In genomic region chr4:107597898-107598580, GRCm38 (mm10) we compare ENCODE assay signal across 10 mouse cellular contexts.
DNase-seq lines count a peak whose midpoint lies in the region; ATAC-seq and TF ChIP-seq lines count a peak whose summit lies in the region.
"Had no signal": no experiment of that assay in that cellular context is flagged by ENCODE, and none has a peak within 500 bp of the region (broad histone marks: within the 10 kb centered on the region; RNA-seq: fewer than 3 reads in every experiment).

No protein-coding gene starts in this region.

- H3K27ac ChIP-seq in forebrain, embryonic 10.5 days, result peak overlapping the region; percentile 79
- no peak overlapping the region for H3K27ac ChIP-seq in forebrain, embryonic 16.5 days (ENCODE audit: low read length)
- H3K27ac ChIP-seq in kidney, postnatal 0 days, result 0 out of 2 replicates have a peak overlapping the region, but pooled peaks have one; percentile 13
- H3K27ac ChIP-seq in hindbrain, embryonic 11.5 days (ENCODE audit: low read depth, low read length), result peak overlapping the region; percentile 30; the same call in 1 of the 2 replicates

- peaks cover 44% of the 10 kb centered on the region for H3K4me1 ChIP-seq in forebrain, embryonic 10.5 days
- peaks cover 6% of the 10 kb centered on the region for H3K4me1 ChIP-seq in forebrain, embryonic 16.5 days (replicated peaks; ENCODE audit: control insufficient read depth, insufficient read depth, low read length)
- peaks cover 22% of the 10 kb centered on the region for H3K4me1 ChIP-seq in kidney, postnatal 0 days (replicated peaks; ENCODE audit: insufficient read depth, low read length)
- H3K4me1 ChIP-seq in hindbrain, embryonic 11.5 days (replicated peaks; ENCODE audit: control insufficient read depth, insufficient read depth, low read length), result peaks cover 5% of the 10 kb centered on the region

- no peak for DNase-seq in forebrain, embryonic 10.5 days (ENCODE audit: extremely low spot score, low spot score)
- no peak for DNase-seq in kidney, postnatal 0 days (ENCODE audit: low spot score)
- no peak for DNase-seq in kidney, adult 18-20 months
- peak; percentile 60 for DNase-seq in hindbrain, embryonic 11.5 days (ENCODE audit: low spot score)
- peak; percentile 33 for DNase-seq in neural tube, embryonic 10.5 days (ENCODE audit: extremely low spot score, low spot score)
- DNase-seq in right cerebral cortex, postnatal 36 days (ENCODE audit: low spot score in 2 of 2), result no peak
- no peak for DNase-seq in spleen, adult 12 weeks (ENCODE audit: low spot score)
- DNase-seq: layer of hippocampus, postnatal 36 days; lung, postnatal 36 days had no signal

- no peak overlapping the region for H3K4me3 ChIP-seq in forebrain, embryonic 10.5 days
- H3K4me3 ChIP-seq in forebrain, embryonic 16.5 days (replicated peaks; ENCODE audit: low read length), result no peak overlapping the region
- no peak overlapping the region for H3K4me3 ChIP-seq in kidney, postnatal 0 days (replicated peaks; ENCODE audit: low read depth, low read length)
- H3K4me3 ChIP-seq in hindbrain, embryonic 11.5 days (ENCODE audit: low read depth, low read length), result no peak overlapping the region

- H3K9ac ChIP-seq in forebrain, embryonic 16.5 days (replicated peaks; ENCODE audit: low read depth, low read length), result no peak overlapping the region
- H3K9ac ChIP-seq in kidney, postnatal 0 days (ENCODE audit: low read depth, low read length), result no peak overlapping the region
- H3K9ac ChIP-seq in hindbrain, embryonic 11.5 days (ENCODE audit: low read depth, low read length), result no peak overlapping the region

- no peaks in the 10 kb centered on the region for H3K9me3 ChIP-seq in forebrain, embryonic 10.5 days
- H3K9me3 ChIP-seq in forebrain, embryonic 16.5 days (ENCODE audit: control insufficient read depth, low read length), result no peaks in the 10 kb centered on the region
- no peaks in the 10 kb centered on the region for H3K9me3 ChIP-seq in kidney, postnatal 0 days (replicated peaks; ENCODE audit: low read length)
- H3K9me3 ChIP-seq in hindbrain, embryonic 11.5 days (ENCODE audit: control insufficient read depth, low read length), result no peaks in the 10 kb centered on the region

- H3K36me3 ChIP-seq in forebrain, embryonic 10.5 days (replicated peaks), result no peaks in the 10 kb centered on the region
- H3K36me3 ChIP-seq in forebrain, embryonic 16.5 days (ENCODE audit: control insufficient read depth, insufficient read depth), result no peaks in the 10 kb centered on the region
- no peaks in the 10 kb centered on the region for H3K36me3 ChIP-seq in kidney, postnatal 0 days (ENCODE audit: insufficient read depth, low read length)
- no peaks in the 10 kb centered on the region for H3K36me3 ChIP-seq in hindbrain, embryonic 11.5 days (ENCODE audit: control insufficient read depth, insufficient read depth, low read length)

- ATAC-seq in forebrain, embryonic 16.5 days, result no peak; the same call in 1 of the 2 replicates
- ATAC-seq in kidney, postnatal 0 days (replicated peaks; ENCODE audit: low FRiP score, low read depth), result no peak
- 0 out of 2 replicates have a peak, but pooled peaks have one; percentile 33 for ATAC-seq in hindbrain, embryonic 11.5 days (ENCODE audit: low FRiP score)

- TF ChIP-seq CTCF in kidney, postnatal 0 days (IDR thresholded peaks at IDR 0.05; ENCODE audit: low read depth), result no peak

- 19% methylated on average over 10 of the region's 10 CpGs for WGBS in forebrain, embryonic 10.5 days
- WGBS in forebrain, embryonic 16.5 days, result 15% methylated on average over 10 of the region's 10 CpGs
- 15% methylated on average over 10 of the region's 10 CpGs for WGBS in kidney, postnatal 0 days
- WGBS in hindbrain, embryonic 11.5 days, result 13% methylated on average over 10 of the region's 10 CpGs

- no peak overlapping the region for H3K4me2 ChIP-seq in forebrain, embryonic 16.5 days (ENCODE audit: low read length)
- H3K4me2 ChIP-seq in kidney, postnatal 0 days (ENCODE audit: low read length), result no peak overlapping the region
- no peak overlapping the region for H3K4me2 ChIP-seq in hindbrain, embryonic 11.5 days (replicated peaks; ENCODE audit: low read depth, low read length)

- H3K27me3 ChIP-seq in forebrain, embryonic 10.5 days (ENCODE audit: poor library complexity, severe bottlenecking), result peaks cover 20% of the 10 kb centered on the region
- H3K27me3 ChIP-seq in forebrain, embryonic 16.5 days (replicated peaks; ENCODE audit: control insufficient read depth, insufficient read depth, low read length), result no peaks in the 10 kb centered on the region
- H3K27me3 ChIP-seq in kidney, postnatal 0 days (ENCODE audit: insufficient read depth, low read length), result no peaks in the 10 kb centered on the region
- no peaks in the 10 kb centered on the region for H3K27me3 ChIP-seq in hindbrain, embryonic 11.5 days (ENCODE audit: control insufficient read depth, insufficient read depth, low read length)

Comparison
In these comparisons a context has a peak if more than half of its experiments do, and no peak if none do; other contexts are left out.
1. DNase-seq: peak in hindbrain, embryonic 11.5 days (single experiment) and neural tube, embryonic 10.5 days (single experiment); none in forebrain, embryonic 10.5 days (single experiment), kidney, postnatal 0 days (single experiment), kidney, adult 18-20 months (single experiment), right cerebral cortex, postnatal 36 days (0 of 2) and spleen, adult 12 weeks (single experiment).